Comparison of ENCODE assay signal across 19 mouse cellular contexts in the genomic region with DNA sequence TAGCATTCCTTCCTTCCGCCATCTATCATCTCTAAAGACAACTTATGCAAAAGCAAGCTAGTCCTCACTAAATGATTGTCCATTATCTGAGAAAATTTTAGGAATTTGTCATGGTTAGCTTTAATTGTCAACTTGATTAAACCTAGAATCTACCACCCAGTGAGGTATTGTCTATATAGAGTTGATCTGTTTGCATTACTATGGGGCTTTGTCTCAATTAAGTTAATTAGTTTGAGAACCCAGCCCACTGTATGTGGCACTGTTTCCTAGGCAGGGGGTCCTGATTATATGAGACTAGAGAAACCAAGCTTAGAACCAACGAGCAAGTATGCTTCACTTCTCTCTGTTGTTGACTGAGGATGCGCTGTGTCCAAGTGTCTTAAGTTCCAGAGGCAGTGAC.
DNase-seq lines count a peak whose midpoint lies in the region; ATAC-seq and TF ChIP-seq lines count a peak whose summit lies in the region.
"Had no signal": no experiment of that assay in that cellular context is flagged by ENCODE, and none has a peak within 500 bp of the region (broad histone marks: within the 10 kb centered on the region; RNA-seq: fewer than 3 reads in every experiment).

No protein-coding gene starts in this region.

- peaks cover 23% of the 10 kb centered on the region for H3K27me3 ChIP-seq in forebrain, embryonic 13.5 days
- no peaks in the 10 kb centered on the region for H3K27me3 ChIP-seq in forebrain, postnatal 0 days (ENCODE audit: insufficient read depth, low read length)
- no peaks in the 10 kb centered on the region for H3K27me3 ChIP-seq in thymus, adult 2 months (ENCODE audit: control insufficient read depth, insufficient read depth, low read length)
- H3K27me3 ChIP-seq: embryonic facial prominence, embryonic 12.5 days; Patski had no signal

- no peak for TF ChIP-seq POLR2A in thymus, adult 2 months (IDR thresholded peaks at IDR 0.05; ENCODE audit: control insufficient read depth, extremely low read depth, insufficient read depth, low read length, poor library complexity)

- H3K27ac ChIP-seq in forebrain, embryonic 13.5 days, result no peak overlapping the region
- H3K27ac ChIP-seq in forebrain, postnatal 0 days (ENCODE audit: low read depth, low read length), result no peak overlapping the region
- H3K27ac ChIP-seq in thymus, adult 2 months (ENCODE audit: control insufficient read depth, insufficient read depth, low read length), result no peak overlapping the region
- H3K27ac ChIP-seq: embryonic facial prominence, embryonic 12.5 days had no signal

- H3K4me2 ChIP-seq in forebrain, embryonic 13.5 days, result no peak overlapping the region
- no peak overlapping the region for H3K4me2 ChIP-seq in forebrain, postnatal 0 days (ENCODE audit: low read depth)
- H3K4me2 ChIP-seq: embryonic facial prominence, embryonic 12.5 days had no signal

- H3K4me1 ChIP-seq in forebrain, embryonic 13.5 days, result no peaks in the 10 kb centered on the region
- H3K4me1 ChIP-seq in forebrain, postnatal 0 days (ENCODE audit: insufficient read depth), result no peaks in the 10 kb centered on the region
- no peaks in the 10 kb centered on the region for H3K4me1 ChIP-seq in thymus, adult 2 months (replicated peaks; ENCODE audit: control insufficient read depth, insufficient read depth, low read length)

- H3K4me3 ChIP-seq in forebrain, embryonic 13.5 days, result no peak overlapping the region
- no peak overlapping the region for H3K4me3 ChIP-seq in forebrain, postnatal 0 days (ENCODE audit: low read depth, low read length)
- H3K4me3 ChIP-seq in thymus, adult 2 months (ENCODE audit: control insufficient read depth, insufficient read depth, low read length), result no peak overlapping the region
- H3K4me3 ChIP-seq: embryonic facial prominence, embryonic 10.5 days; embryonic facial prominence, embryonic 12.5 days had no signal

- ATAC-seq in forebrain, embryonic 13.5 days, result 0 out of 2 replicates have a peak, but pooled peaks have one; percentile 41
- ATAC-seq in forebrain, postnatal 0 days, result no peak
- ATAC-seq: forebrain, embryonic 16.5 days; Patski had no signal

- no peak for TF ChIP-seq CTCF in forebrain, postnatal 0 days (IDR thresholded peaks at IDR 0.05; ENCODE audit: low read depth)
- no peak for TF ChIP-seq CTCF in thymus, adult 2 months (IDR thresholded peaks at IDR 0.05; ENCODE audit: borderline replicate concordance, control insufficient read depth, extremely low read depth, insufficient read depth, low read length, poor library complexity)

- no peaks in the 10 kb centered on the region for H3K36me3 ChIP-seq in forebrain, embryonic 13.5 days (ENCODE audit: poor library complexity, severe bottlenecking)
- no peaks in the 10 kb centered on the region for H3K36me3 ChIP-seq in forebrain, postnatal 0 days (ENCODE audit: insufficient read depth)
- H3K36me3 ChIP-seq in thymus, adult 2 months (ENCODE audit: control insufficient read depth, insufficient read depth, low read length), result no peaks in the 10 kb centered on the region
- H3K36me3 ChIP-seq: embryonic facial prominence, embryonic 10.5 days; embryonic facial prominence, embryonic 12.5 days had no signal

- 46% methylated on average over 3 of the region's 3 CpGs for WGBS in forebrain, embryonic 13.5 days
- 51% methylated on average over 3 of the region's 3 CpGs for WGBS in forebrain, postnatal 0 days
- WGBS in thymus, adult 2 months, result 88% methylated on average over 3 of the region's 3 CpGs

- no peak for DNase-seq in forebrain, postnatal 0 days
- peak; percentile 23 for DNase-seq in Muller cell, postnatal 12 days (ENCODE audit: inconsistent ontology term)
- peak; percentile 8 for DNase-seq in R1 (ENCODE audit: low read depth, low spot score)
- peak; percentile 70 for DNase-seq in retina, postnatal 1 day
- no peak for DNase-seq in thymus, adult 2 months
- no peak for DNase-seq in kidney, postnatal 36 days
- DNase-seq: adrenal gland, adult 2 months; adrenal gland, postnatal 10 days; adrenal gland, postnatal 25 days; cerebellum, adult 11 months; cerebellum, adult 18-20 months; cerebellum, adult 9-10 months; cerebellum, postnatal 10 days; cerebellum, postnatal 25 days had no signal

- no peak overlapping the region for H3K9ac ChIP-seq in forebrain, embryonic 13.5 days
- H3K9ac ChIP-seq in forebrain, postnatal 0 days, result no peak overlapping the region
- H3K9ac ChIP-seq: embryonic facial prominence, embryonic 12.5 days had no signal

- H3K9me3 ChIP-seq in forebrain, embryonic 13.5 days (replicated peaks), result no peaks in the 10 kb centered on the region
- H3K9me3 ChIP-seq in forebrain, postnatal 0 days (ENCODE audit: low read length), result no peaks in the 10 kb centered on the region
- H3K9me3 ChIP-seq: embryonic facial prominence, embryonic 10.5 days; embryonic facial prominence, embryonic 12.5 days had no signal

Comparison
In these comparisons a context has a peak if more than half of its experiments do, and no peak if none do; other contexts are left out.
1. DNase-seq: peak in Muller cell, postnatal 12 days (single experiment), R1 (single experiment) and retina, postnatal 1 day (single experiment); none in forebrain, postnatal 0 days (single experiment), thymus, adult 2 months (single experiment) and kidney, postnatal 36 days (0 of 2).